Mouse (Mus musculus): ENCODE measurements around the gene Kras. TPM values are rescaled to one million over a fixed set of nuclear protein-coding genes. Genes with fewer than 3 reads are reported as not detected.

Gene Kras
- total and polyA plus RNA-seq, 2 experiments from 2014 or later = 16.8 to 34.2 TPM

- no peak overlapping the region for H3K4me3 ChIP-seq (ENCODE audit: low read depth, low read length)
- no peak overlapping the region for H3K27ac ChIP-seq (ENCODE audit: low read depth)
- 92% methylated on average over 1 of the region's 1 CpGs for WGBS
- no peak for TF ChIP-seq EP300 (IDR thresholded peaks at IDR 0.05; ENCODE audit: low read depth)
- no peak for TF ChIP-seq CTCF (IDR thresholded peaks at IDR 0.05; ENCODE audit: low read depth)
- ATAC-seq (ENCODE audit: insufficient read depth, low read depth) = no peak
- H3K4me2 ChIP-seq (ENCODE audit: low read depth, low read length) = no peak overlapping the region
- H3K9me3 ChIP-seq (replicated peaks; ENCODE audit: control insufficient read depth, low read length) = no peaks in the 10 kb centered on the region
- H3K9ac ChIP-seq (replicated peaks; ENCODE audit: low read depth, low read length) = no peak overlapping the region
- no peaks in the 10 kb centered on the region for H3K27me3 ChIP-seq (ENCODE audit: control insufficient read depth, insufficient read depth, low read length)
- no peak for DNase-seq (ENCODE audit: low spot score)
- H3K36me3 ChIP-seq (replicated peaks; ENCODE audit: control insufficient read depth, insufficient read depth, low read length) = no peaks in the 10 kb centered on the region; the same call in none of the 2 replicates
- H3K4me1 ChIP-seq (ENCODE audit: control insufficient read depth, insufficient read depth) = peaks cover 10% of the 10 kb centered on the region; the same call in 1 of the 2 replicates
Observed at GRCm38 (mm10) chr6:145186096-145186495, 63.9 kb downstream of the Kras start.

- Histone ChIP-seq H3K36me3 (replicated peaks; ENCODE audit: control insufficient read depth, insufficient read depth, low read length) (no peaks in the 10 kb centered on the region), H3K4me1 (ENCODE audit: control insufficient read depth, insufficient read depth) (peaks cover 10% of the 10 kb centered on the region; the same call in 1 of the 2 replicates), H3K27me3 (ENCODE audit: control insufficient read depth, insufficient read depth, low read length) (no peaks in the 10 kb centered on the region), H3K4me2 (ENCODE audit: low read depth, low read length) (peak overlapping the region; percentile 49), H3K4me3 (ENCODE audit: low read depth, low read length) (peak overlapping the region; percentile 41), H3K9me3 (replicated peaks; ENCODE audit: control insufficient read depth, low read length) (no peaks in the 10 kb centered on the region), H3K27ac (ENCODE audit: low read depth) (peak overlapping the region; percentile 71), H3K9ac (replicated peaks; ENCODE audit: low read depth, low read length) (peak overlapping the region; percentile 28)
- ATAC-seq (ENCODE audit: insufficient read depth, low read depth) (peak; percentile 82), DNase-seq (ENCODE audit: low spot score) (peak; percentile 91)
- TF ChIP-seq EP300 (IDR thresholded peaks at IDR 0.05; ENCODE audit: low read depth) (no peak), CTCF (IDR thresholded peaks at IDR 0.05; ENCODE audit: low read depth) (no peak)
- WGBS = 12% methylated on average over 8 of the region's 8 CpGs
Observed at GRCm38 (mm10) chr6:145182044-145182443, 68.0 kb downstream of the Kras start.

- H3K4me3 ChIP-seq (ENCODE audit: low read depth, low read length) = no peak overlapping the region
- no peak overlapping the region for H3K4me2 ChIP-seq (ENCODE audit: low read depth, low read length)
- ATAC-seq (ENCODE audit: insufficient read depth, low read depth) = no peak
- no peaks in the 10 kb centered on the region for H3K9me3 ChIP-seq (replicated peaks; ENCODE audit: control insufficient read depth, low read length)
- H3K27ac ChIP-seq (ENCODE audit: low read depth) = no peak overlapping the region
- no peaks in the 10 kb centered on the region for H3K36me3 ChIP-seq (replicated peaks; ENCODE audit: control insufficient read depth, insufficient read depth, low read length)
- 48% methylated on average over 6 of the region's 6 CpGs for WGBS
- H3K27me3 ChIP-seq (ENCODE audit: control insufficient read depth, insufficient read depth, low read length) = peaks cover 7% of the 10 kb centered on the region; the same call in 1 of the 2 replicates
- TF ChIP-seq EP300 (IDR thresholded peaks at IDR 0.05; ENCODE audit: low read depth) (no peak), CTCF (IDR thresholded peaks at IDR 0.05; ENCODE audit: low read depth) (peak; percentile 75)
- no peak overlapping the region for H3K9ac ChIP-seq (replicated peaks; ENCODE audit: low read depth, low read length)
- peaks cover 10% of the 10 kb centered on the region for H3K4me1 ChIP-seq (ENCODE audit: control insufficient read depth, insufficient read depth)
- no peak for DNase-seq (ENCODE audit: low spot score)
Observed at GRCm38 (mm10) chr6:145179665-145180064, 70.4 kb downstream of the Kras start.

- Histone ChIP-seq H3K27ac (ENCODE audit: low read depth) (no peak overlapping the region), H3K27me3 (ENCODE audit: control insufficient read depth, insufficient read depth, low read length) (peaks cover 7% of the 10 kb centered on the region; the same call in 1 of the 2 replicates), H3K4me1 (ENCODE audit: control insufficient read depth, insufficient read depth) (peaks cover 20% of the 10 kb centered on the region), H3K9me3 (replicated peaks; ENCODE audit: control insufficient read depth, low read length) (no peaks in the 10 kb centered on the region), H3K9ac (replicated peaks; ENCODE audit: low read depth, low read length) (no peak overlapping the region), H3K36me3 (replicated peaks; ENCODE audit: control insufficient read depth, insufficient read depth, low read length) (no peaks in the 10 kb centered on the region), H3K4me3 (ENCODE audit: low read depth, low read length) (no peak overlapping the region), H3K4me2 (ENCODE audit: low read depth, low read length) (no peak overlapping the region)
- ATAC-seq (ENCODE audit: insufficient read depth, low read depth) (no peak), DNase-seq (ENCODE audit: low spot score) (no peak)
- 72% methylated on average over 10 of the region's 10 CpGs for WGBS
- TF ChIP-seq CTCF (IDR thresholded peaks at IDR 0.05; ENCODE audit: low read depth) = no peak
- no peak for TF ChIP-seq EP300 (IDR thresholded peaks at IDR 0.05; ENCODE audit: low read depth)
Observed at GRCm38 (mm10) chr6:145176474-145176873, 73.6 kb downstream of the Kras start.

- Histone ChIP-seq H3K4me3 (ENCODE audit: low read depth, low read length) (no peak overlapping the region), H3K4me2 (ENCODE audit: low read depth, low read length) (no peak overlapping the region), H3K9me3 (replicated peaks; ENCODE audit: control insufficient read depth, low read length) (no peaks in the 10 kb centered on the region), H3K9ac (replicated peaks; ENCODE audit: low read depth, low read length) (no peak overlapping the region), H3K36me3 (replicated peaks; ENCODE audit: control insufficient read depth, insufficient read depth, low read length) (no peaks in the 10 kb centered on the region), H3K27ac (ENCODE audit: low read depth) (no peak overlapping the region), H3K27me3 (ENCODE audit: control insufficient read depth, insufficient read depth, low read length) (peaks cover 7% of the 10 kb centered on the region; the same call in 1 of the 2 replicates), H3K4me1 (ENCODE audit: control insufficient read depth, insufficient read depth) (peaks cover 20% of the 10 kb centered on the region)
- no peak for ATAC-seq (ENCODE audit: insufficient read depth, low read depth)
- TF ChIP-seq EP300 (IDR thresholded peaks at IDR 0.05; ENCODE audit: low read depth) (no peak), CTCF (IDR thresholded peaks at IDR 0.05; ENCODE audit: low read depth) (no peak)
- DNase-seq (ENCODE audit: low spot score) = no peak
- WGBS = 45% methylated on average over 9 of the region's 9 CpGs
Observed at GRCm38 (mm10) chr6:145175571-145175981, 74.5 kb downstream of the Kras start.

GRCm38 (mm10) chr6:145173781-145174191 lies 76.3 kb downstream of the Kras start:
- Histone ChIP-seq H3K27ac (ENCODE audit: low read depth) (peak overlapping the region; percentile 26; the same call in 1 of the 2 replicates), H3K4me2 (ENCODE audit: low read depth, low read length) (peak overlapping the region; percentile 14)

More at GRCm38 (mm10) chr6:145173781-145174191, 76.3 kb downstream of the Kras start:
- peak; percentile 72 for DNase-seq (ENCODE audit: low spot score)
- H3K36me3 ChIP-seq (replicated peaks; ENCODE audit: control insufficient read depth, insufficient read depth, low read length) = no peaks in the 10 kb centered on the region
- H3K27me3 ChIP-seq (ENCODE audit: control insufficient read depth, insufficient read depth, low read length) = peaks cover 7% of the 10 kb centered on the region; the same call in 1 of the 2 replicates
- 8% methylated on average over 11 of the region's 11 CpGs for WGBS
- H3K4me1 ChIP-seq (ENCODE audit: control insufficient read depth, insufficient read depth) = peaks cover 20% of the 10 kb centered on the region
- H3K4me3 ChIP-seq (ENCODE audit: low read depth, low read length) = no peak overlapping the region
- peak overlapping the region; percentile 6; the same call in 1 of the 2 replicates for H3K9ac ChIP-seq (replicated peaks; ENCODE audit: low read depth, low read length)
- ATAC-seq (ENCODE audit: insufficient read depth, low read depth) = peak; percentile 76
- TF ChIP-seq CTCF (IDR thresholded peaks at IDR 0.05; ENCODE audit: low read depth) (no peak), EP300 (IDR thresholded peaks at IDR 0.05; ENCODE audit: low read depth) (no peak)
- no peaks in the 10 kb centered on the region for H3K9me3 ChIP-seq (replicated peaks; ENCODE audit: control insufficient read depth, low read length)

Measured in heart, postnatal 0 days (tissue).